Mouse (Mus musculus): Measurements from ENCODE around the gene Fhit. TPM values are rescaled to one million over a fixed set of nuclear protein-coding genes. Genes with fewer than 3 reads are reported as not detected.

Fhit gene
- polyA plus RNA-seq, 1 experiment from 2014 or later = 1.6 TPM

DNA sequence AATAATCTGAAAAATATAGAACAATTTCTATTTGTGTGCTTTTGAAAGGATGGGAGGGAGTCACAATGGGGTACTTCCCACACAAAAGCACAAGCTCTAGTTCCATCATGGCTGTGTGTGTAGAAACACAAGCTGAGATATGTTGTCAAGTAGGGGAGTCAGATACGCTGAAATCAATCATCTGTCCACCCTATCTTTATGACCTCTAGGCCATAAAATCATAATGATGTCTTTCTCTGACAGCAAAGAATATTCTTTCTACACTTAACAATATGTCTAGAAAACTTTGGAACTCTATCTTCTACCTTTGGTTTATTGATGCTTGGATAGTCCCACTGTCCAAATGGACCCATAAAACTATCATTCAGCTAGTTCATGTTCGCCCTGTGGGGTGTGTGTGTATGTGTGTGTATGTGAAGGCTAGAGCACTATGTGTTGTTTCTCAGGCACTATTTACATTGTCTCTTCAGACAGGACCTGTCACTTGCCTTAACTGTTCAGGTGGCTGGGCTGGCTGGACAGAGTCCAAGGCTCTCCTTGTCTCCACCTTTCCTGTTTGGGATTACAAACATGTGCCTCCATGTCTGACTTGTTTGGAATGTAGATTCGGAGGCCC, 592.8 kb downstream of the Fhit start:
- WGBS (ENCODE audit: insufficient replicate concordance) = 58% methylated on average over 3 of the region's 3 CpGs
- no peak for ATAC-seq (ENCODE audit: low read depth)
- DNase-seq = no peak
- H3K36me3 ChIP-seq = no peaks in the 10 kb centered on the region
- H3K9ac ChIP-seq = no peak overlapping the region
- H3K9me3 ChIP-seq (replicated peaks) = no peaks in the 10 kb centered on the region
- no peak overlapping the region for H3K27ac ChIP-seq
- no peak overlapping the region for H3K4me2 ChIP-seq
- H3K4me3 ChIP-seq (replicated peaks) = no peak overlapping the region
- H3K4me1 ChIP-seq (replicated peaks) = no peaks in the 10 kb centered on the region
- no peaks in the 10 kb centered on the region for H3K27me3 ChIP-seq

DNA sequence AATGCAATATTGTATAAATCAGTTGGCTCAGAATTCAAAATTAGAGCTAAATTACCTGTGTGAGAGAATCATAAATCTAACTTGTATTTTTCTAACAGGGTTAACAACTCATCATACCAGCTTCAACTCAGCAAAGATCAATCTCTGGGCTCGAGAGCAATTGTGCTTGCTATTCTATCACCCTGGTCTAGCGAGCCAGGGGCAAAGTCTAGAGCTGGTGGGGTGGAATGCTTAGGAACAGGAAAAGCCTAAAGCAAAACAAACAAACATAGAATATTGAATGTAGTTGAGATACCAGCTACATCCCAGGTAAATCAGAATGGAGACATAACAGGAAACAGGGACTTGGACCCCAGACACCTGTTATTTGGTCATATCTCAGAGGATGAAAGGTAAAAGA, 594.1 kb downstream of the Fhit start:
- H3K27ac ChIP-seq = no peak overlapping the region
- no peak overlapping the region for H3K9ac ChIP-seq
- H3K36me3 ChIP-seq = no peaks in the 10 kb centered on the region
- ATAC-seq (ENCODE audit: low read depth) (no peak), DNase-seq (no peak)
- no peaks in the 10 kb centered on the region for H3K4me1 ChIP-seq (replicated peaks)
- 55% methylated on average over 2 of the region's 2 CpGs for WGBS (ENCODE audit: insufficient replicate concordance)
- H3K9me3 ChIP-seq (replicated peaks) = no peaks in the 10 kb centered on the region
- H3K27me3 ChIP-seq = no peaks in the 10 kb centered on the region
- no peak overlapping the region for H3K4me2 ChIP-seq
- H3K4me3 ChIP-seq (replicated peaks) = no peak overlapping the region

DNA sequence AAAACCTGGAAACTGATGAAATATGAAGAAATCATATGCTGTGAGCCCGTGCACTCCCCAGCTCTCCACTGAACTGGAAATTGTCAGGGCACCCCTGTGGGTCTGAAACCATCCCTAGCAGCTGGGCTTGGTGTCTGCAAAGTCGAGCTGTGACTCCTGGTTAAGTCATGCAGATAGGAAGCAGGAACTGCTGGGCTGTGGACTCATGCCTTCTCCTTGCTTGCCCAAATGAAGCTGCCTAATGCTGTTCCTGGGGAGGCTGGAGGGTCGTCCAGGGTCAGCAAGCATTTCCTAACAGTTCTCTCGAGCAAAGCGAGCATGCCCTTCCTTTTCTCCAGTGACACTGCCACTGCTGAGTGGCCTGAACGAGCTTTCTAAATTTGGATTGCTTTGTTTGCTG, 607.1 kb downstream of the Fhit start:
- Histone ChIP-seq H3K27ac (no peak overlapping the region), H3K27me3 (no peaks in the 10 kb centered on the region), H3K4me2 (no peak overlapping the region), H3K4me1 (replicated peaks) (no peaks in the 10 kb centered on the region), H3K4me3 (replicated peaks) (no peak overlapping the region), H3K36me3 (no peaks in the 10 kb centered on the region), H3K9ac (no peak overlapping the region), H3K9me3 (replicated peaks) (no peaks in the 10 kb centered on the region)
- no peak for ATAC-seq (ENCODE audit: low read depth)
- no peak for DNase-seq
- 24% methylated on average over 6 of the region's 6 CpGs for WGBS (ENCODE audit: insufficient replicate concordance)

DNA sequence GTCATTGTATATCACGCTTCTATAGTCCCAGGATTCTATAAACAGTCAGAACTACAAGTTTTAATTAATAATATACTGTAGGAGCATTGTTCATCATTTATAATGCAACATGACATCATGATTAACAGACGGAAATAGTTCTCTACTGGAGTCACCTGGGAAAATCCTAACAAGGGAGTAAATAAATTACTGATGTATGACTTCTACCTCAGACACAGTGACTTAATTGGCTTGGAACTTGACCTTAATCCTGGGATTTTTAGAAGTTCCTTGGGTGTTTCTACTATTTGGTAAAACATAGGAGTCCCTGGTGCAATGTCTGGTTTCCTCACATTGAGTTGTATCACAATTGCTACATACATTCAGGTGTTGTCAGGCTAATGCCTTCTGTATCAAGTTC, 613.2 kb downstream of the Fhit start:
- Histone ChIP-seq H3K27me3 (no peaks in the 10 kb centered on the region), H3K36me3 (no peaks in the 10 kb centered on the region), H3K4me3 (replicated peaks) (no peak overlapping the region), H3K4me1 (replicated peaks) (no peaks in the 10 kb centered on the region), H3K9me3 (replicated peaks) (no peaks in the 10 kb centered on the region), H3K9ac (no peak overlapping the region), H3K4me2 (no peak overlapping the region), H3K27ac (no peak overlapping the region)
- WGBS (ENCODE audit: insufficient replicate concordance) = 54% methylated on average over 2 of the region's 2 CpGs
- no peak for ATAC-seq (ENCODE audit: low read depth)
- no peak for DNase-seq

DNA sequence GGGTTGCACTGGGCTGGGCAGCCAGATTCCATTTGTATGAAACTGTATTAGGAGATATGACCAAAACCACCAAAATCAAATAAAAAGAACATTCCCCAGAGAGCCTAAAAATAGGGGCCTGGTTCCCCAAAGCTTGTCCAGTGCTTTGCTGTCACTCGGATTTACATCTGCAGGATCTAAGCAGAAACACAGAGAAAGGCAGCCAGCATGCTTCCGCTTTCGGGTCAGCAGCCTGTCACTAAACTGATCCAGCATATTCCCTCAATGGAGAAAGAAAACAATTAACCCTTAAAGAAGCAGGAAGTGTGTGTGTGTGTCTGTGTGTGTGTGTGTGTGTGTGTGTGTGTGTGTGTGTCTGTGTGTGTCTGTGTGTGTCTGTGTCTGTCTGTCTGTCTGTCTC, 615.9 kb downstream of the Fhit start:
- Histone ChIP-seq H3K36me3 (no peaks in the 10 kb centered on the region), H3K4me1 (replicated peaks) (no peaks in the 10 kb centered on the region), H3K9me3 (replicated peaks) (no peaks in the 10 kb centered on the region), H3K9ac (no peak overlapping the region), H3K4me3 (replicated peaks) (no peak overlapping the region), H3K27ac (no peak overlapping the region), H3K27me3 (no peaks in the 10 kb centered on the region), H3K4me2 (no peak overlapping the region)
- ATAC-seq (ENCODE audit: low read depth) = no peak
- DNase-seq = no peak
- 42% methylated on average over 3 of the region's 3 CpGs for WGBS (ENCODE audit: insufficient replicate concordance)

- Histone ChIP-seq H3K9me3 (replicated peaks) (no peaks in the 10 kb centered on the region), H3K9ac (no peak overlapping the region), H3K27me3 (no peaks in the 10 kb centered on the region), H3K4me2 (no peak overlapping the region), H3K4me3 (replicated peaks) (no peak overlapping the region), H3K27ac (no peak overlapping the region), H3K36me3 (no peaks in the 10 kb centered on the region), H3K4me1 (replicated peaks) (no peaks in the 10 kb centered on the region)
- DNase-seq = no peak
- ATAC-seq (ENCODE audit: low read depth) = no peak
- WGBS (ENCODE audit: insufficient replicate concordance) = 41% methylated on average over 2 of the region's 2 CpGs
These were observed 627.0 kb downstream of the Fhit start for GRCm38 (mm10) chr14:10534862-10535261.

DNA sequence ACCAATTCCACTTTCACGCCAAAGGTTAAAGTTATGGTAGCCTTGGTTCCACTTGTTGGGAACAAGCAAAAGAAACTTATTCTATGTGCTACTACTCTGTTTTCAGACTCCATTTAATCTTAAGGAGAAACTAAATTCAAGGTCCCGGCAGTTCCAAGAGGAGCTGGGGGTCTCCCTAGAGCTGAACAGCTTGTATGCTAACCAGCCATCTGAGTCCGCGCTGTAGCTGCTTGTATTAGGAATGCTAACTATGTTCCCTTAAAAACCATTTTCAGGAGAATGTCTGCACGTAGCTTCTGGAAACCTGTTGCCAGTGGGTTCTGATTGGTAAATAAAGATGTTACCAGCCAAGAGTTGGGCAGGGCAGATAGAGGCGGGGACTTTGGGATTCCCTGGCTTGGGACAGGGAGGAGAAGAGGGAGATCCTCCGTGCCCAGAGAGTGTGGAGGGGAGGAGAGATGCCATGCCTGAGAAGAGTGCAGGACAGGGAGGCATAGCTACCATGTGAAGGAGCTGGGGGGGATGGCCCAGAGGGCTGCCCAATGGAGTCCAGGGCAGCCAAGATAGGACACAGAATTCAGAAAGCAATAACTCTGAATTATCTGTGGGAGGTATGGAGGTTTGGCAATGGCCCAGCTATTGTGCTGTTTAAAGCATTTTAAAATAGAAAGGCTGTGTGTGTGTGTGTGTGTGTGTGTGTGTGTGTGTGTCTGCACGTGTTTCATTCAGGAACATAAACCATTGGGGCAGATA, 629.9 kb downstream of the Fhit start:
- DNase-seq (no peak), ATAC-seq (ENCODE audit: low read depth) (no peak)
- no peak overlapping the region for H3K9ac ChIP-seq
- H3K4me1 ChIP-seq (replicated peaks) = no peaks in the 10 kb centered on the region
- no peak overlapping the region for H3K27ac ChIP-seq
- no peak overlapping the region for H3K4me3 ChIP-seq (replicated peaks)
- H3K4me2 ChIP-seq = no peak overlapping the region
- WGBS (ENCODE audit: insufficient replicate concordance) = 72% methylated on average over 8 of the region's 8 CpGs
- no peaks in the 10 kb centered on the region for H3K9me3 ChIP-seq (replicated peaks)
- H3K27me3 ChIP-seq = no peaks in the 10 kb centered on the region
- H3K36me3 ChIP-seq = no peaks in the 10 kb centered on the region

DNA sequence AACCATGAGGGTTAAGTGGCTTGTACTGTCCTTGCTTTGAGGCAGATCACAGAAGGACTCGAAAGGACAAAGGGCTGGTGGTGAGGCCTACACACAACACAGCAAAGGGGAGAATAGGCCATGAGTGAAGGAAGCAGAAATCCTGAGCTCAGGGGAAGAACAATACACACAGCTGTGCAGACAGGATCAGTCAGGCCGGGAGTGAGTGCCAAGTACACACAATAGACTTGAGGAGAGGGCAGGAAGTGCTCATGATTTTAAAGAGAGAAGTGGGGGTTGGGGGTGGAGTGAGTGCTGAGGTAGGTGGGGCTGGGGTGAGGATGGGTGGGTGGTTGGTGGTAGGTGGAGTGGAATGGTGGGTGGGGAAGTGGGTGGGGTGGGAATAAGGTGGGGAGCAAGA, 635.0 kb downstream of the Fhit start:
- ATAC-seq (ENCODE audit: low read depth) (no peak), DNase-seq (no peak)
- Histone ChIP-seq H3K36me3 (no peaks in the 10 kb centered on the region), H3K27ac (no peak overlapping the region), H3K4me3 (replicated peaks) (no peak overlapping the region), H3K27me3 (no peaks in the 10 kb centered on the region), H3K4me1 (replicated peaks) (no peaks in the 10 kb centered on the region), H3K9me3 (replicated peaks) (no peaks in the 10 kb centered on the region), H3K9ac (no peak overlapping the region), H3K4me2 (no peak overlapping the region)
- WGBS (ENCODE audit: insufficient replicate concordance) = 41% methylated on average over 2 of the region's 2 CpGs

GRCm38 (mm10) chr14:10525786-10526185, 636.0 kb downstream of the Fhit start:
- DNase-seq (no peak), ATAC-seq (ENCODE audit: low read depth) (no peak)
- Histone ChIP-seq H3K9ac (no peak overlapping the region), H3K9me3 (replicated peaks) (no peaks in the 10 kb centered on the region), H3K4me3 (replicated peaks) (no peak overlapping the region), H3K27me3 (no peaks in the 10 kb centered on the region), H3K4me1 (replicated peaks) (no peaks in the 10 kb centered on the region), H3K4me2 (no peak overlapping the region), H3K36me3 (no peaks in the 10 kb centered on the region), H3K27ac (no peak overlapping the region)
- WGBS (ENCODE audit: insufficient replicate concordance) = 57% methylated on average over 4 of the region's 4 CpGs

GRCm38 (mm10) chr14:10514026-10514425, 647.8 kb downstream of the Fhit start:
- DNase-seq = no peak
- Histone ChIP-seq H3K4me2 (no peak overlapping the region), H3K4me1 (replicated peaks) (no peaks in the 10 kb centered on the region), H3K36me3 (no peaks in the 10 kb centered on the region), H3K9ac (no peak overlapping the region), H3K27ac (no peak overlapping the region), H3K4me3 (replicated peaks) (no peak overlapping the region), H3K9me3 (replicated peaks) (no peaks in the 10 kb centered on the region), H3K27me3 (no peaks in the 10 kb centered on the region)
- no peak for ATAC-seq (ENCODE audit: low read depth)

DNA sequence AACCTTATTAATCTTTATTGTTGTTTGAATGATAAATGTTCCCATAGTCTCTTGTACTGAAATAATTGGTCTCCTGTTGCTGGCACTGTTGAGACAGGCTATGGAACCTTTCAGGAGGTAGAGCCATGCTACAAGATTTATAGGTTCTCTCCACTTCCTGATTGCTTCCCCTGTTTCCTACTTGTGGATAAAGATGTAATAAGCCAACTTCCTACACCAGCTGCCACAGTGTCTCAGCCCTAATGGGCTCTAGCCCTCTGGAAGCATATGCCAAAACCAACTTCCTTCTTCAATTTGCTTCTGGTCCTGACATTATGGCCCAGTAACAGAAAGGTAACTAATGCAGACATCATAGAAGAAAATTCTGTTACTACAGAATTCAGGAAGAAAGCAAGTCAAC, 652.6 kb downstream of the Fhit start:
- Histone ChIP-seq H3K9ac (no peak overlapping the region), H3K4me2 (no peak overlapping the region), H3K4me1 (replicated peaks) (no peaks in the 10 kb centered on the region), H3K27ac (no peak overlapping the region), H3K36me3 (no peaks in the 10 kb centered on the region), H3K27me3 (no peaks in the 10 kb centered on the region), H3K4me3 (replicated peaks) (no peak overlapping the region), H3K9me3 (replicated peaks) (no peaks in the 10 kb centered on the region)
- ATAC-seq (ENCODE audit: low read depth) (no peak), DNase-seq (no peak)

- DNase-seq (no peak), ATAC-seq (ENCODE audit: low read depth) (no peak)
- Histone ChIP-seq H3K4me3 (replicated peaks) (no peak overlapping the region), H3K9ac (no peak overlapping the region), H3K27ac (no peak overlapping the region), H3K36me3 (no peaks in the 10 kb centered on the region), H3K27me3 (no peaks in the 10 kb centered on the region), H3K4me2 (no peak overlapping the region), H3K9me3 (replicated peaks) (no peaks in the 10 kb centered on the region), H3K4me1 (replicated peaks) (no peaks in the 10 kb centered on the region)
- 54% methylated on average over 1 of the region's 1 CpGs for WGBS (ENCODE audit: insufficient replicate concordance)
These were observed 654.3 kb downstream of the Fhit start for GRCm38 (mm10) chr14:10507560-10507959.
